Mouse (Mus musculus) intestine, embryonic 15.5 days (tissue): ENCODE measurements around the gene Crisp2. TPM values are rescaled to one million over a fixed set of nuclear protein-coding genes. Genes with fewer than 3 reads are reported as not detected.
"Not testable (repeated sequence)": the region's sequence is repeated elsewhere in the genome, so short reads cannot be mapped to it uniquely, and the experiment has no call there.

ENCODE experiments used
- ATAC-seq: fragments of 200-750 bp; cut with Nextera tagmentation; 2 replicates; pipeline ENCODE4 v1.8.0; 2017; ENCODE audit warnings: moderate TSS enrichment, moderate library complexity
- H3K27ac ChIP-seq: fragments of 300-500 bp; sonication (generic); 2 replicates; pipeline ENCODE4 v1.5.1; 2015; ENCODE audit warnings: mild to moderate bottlenecking, inconsistent platforms
- H3K27me3 ChIP-seq: fragments of 300-500 bp; sonication (generic); replicated peaks from 2 replicates; pipeline ENCODE4 v1.6.1; 2015; ENCODE audit warnings: inconsistent platforms
- H3K36me3 ChIP-seq: fragments of 300-500 bp; sonication (generic); 2 replicates; pipeline ENCODE4 v1.6.1; 2015; ENCODE audit warnings: inconsistent platforms
- H3K4me1 ChIP-seq: fragments of 300-500 bp; sonication (generic); replicated peaks from 2 replicates; pipeline ENCODE4 v1.6.1; 2015; ENCODE audit warnings: inconsistent platforms
- H3K4me2 ChIP-seq: fragments of 300-500 bp; sonication (generic); replicated peaks from 2 replicates; pipeline ENCODE4 v1.6.1; 2015; ENCODE audit warnings: mild to moderate bottlenecking, inconsistent platforms
- H3K4me3 ChIP-seq: fragments of 300-500 bp; sonication (generic); replicated peaks from 2 replicates; pipeline ENCODE4 v1.5.1; 2015; ENCODE audit warnings: inconsistent platforms
- H3K9ac ChIP-seq: fragments of 300-500 bp; sonication (generic); 2 replicates; pipeline ENCODE4 v1.6.1; 2015; ENCODE audit warnings: inconsistent platforms
- H3K9me3 ChIP-seq: fragments of 300-500 bp; sonication (generic); 2 replicates; pipeline ENCODE4 v1.6.1; 2016; ENCODE audit warnings: inconsistent platforms
- WGBS: fragments of 180-500 bp; shearing (Covaris S2); methylation state at CpG from one replicate; pipeline ENCODE4 v1.1.7; 2015; 5-methylcytosine and 5-hydroxymethylcytosine counted together
- polyA plus RNA-seq: library from polyadenylated mRNA; unstranded; fragments of >200 nt; fragmentation: Nextera tagmentation; extraction: Ambion mirVana; gene quantifications from 2 replicates; pipeline ENCODE4 v1.2.1, GENCODE M21; 2015

Crisp2 gene
- polyA plus RNA-seq, 1 experiment from 2014 or later: not detected

GRCm38 (mm10) chr17:40802707-40803340, 4.0 kb downstream of the Crisp2 start:
- WGBS: 76% methylated on average over 3 of the region's 3 CpGs
- no peak overlapping the region for H3K4me3 ChIP-seq
- H3K4me1 ChIP-seq: no peaks in the 10 kb centered on the region
- H3K9me3 ChIP-seq: no peaks in the 10 kb centered on the region
- no peak overlapping the region for H3K27ac ChIP-seq
- no peak for ATAC-seq
- no peaks in the 10 kb centered on the region for H3K27me3 ChIP-seq
- H3K4me2 ChIP-seq: no peak overlapping the region
- H3K9ac ChIP-seq: no peak overlapping the region
- H3K36me3 ChIP-seq: no peaks in the 10 kb centered on the region

- WGBS: 53% methylated on average over 20 of the region's 20 CpGs
- no peaks in the 10 kb centered on the region for H3K9me3 ChIP-seq
Observed at GRCm38 (mm10) chr17:40793921-40794854, 12.6 kb downstream of the Crisp2 start.

GRCm38 (mm10) chr17:40789877-40790276, 16.9 kb downstream of the Crisp2 start:
- H3K4me2 ChIP-seq: no peak overlapping the region
- no peaks in the 10 kb centered on the region for H3K27me3 ChIP-seq
- ATAC-seq: no peak
- H3K36me3 ChIP-seq: no peaks in the 10 kb centered on the region
- no peaks in the 10 kb centered on the region for H3K9me3 ChIP-seq
- no peak overlapping the region for H3K4me3 ChIP-seq
- no peak overlapping the region for H3K27ac ChIP-seq
- no peaks in the 10 kb centered on the region for H3K4me1 ChIP-seq
- H3K9ac ChIP-seq: no peak overlapping the region

More at GRCm38 (mm10) chr17:40793921-40794854, 12.6 kb downstream of the Crisp2 start:
- Histone ChIP-seq H3K36me3 (no peaks in the 10 kb centered on the region), H3K9ac (no peak overlapping the region), H3K27ac (no peak overlapping the region), H3K4me2 (no peak overlapping the region), H3K4me3 (no peak overlapping the region), H3K27me3 (no peaks in the 10 kb centered on the region), H3K4me1 (no peaks in the 10 kb centered on the region)
- no peak for ATAC-seq

GRCm38 (mm10) chr17:40767120-40767519, 39.7 kb downstream of the Crisp2 start:
- H3K9me3 ChIP-seq: no peaks in the 10 kb centered on the region
- H3K9ac ChIP-seq: no peak overlapping the region
- H3K36me3 ChIP-seq: no peaks in the 10 kb centered on the region
- H3K4me2 ChIP-seq: no peak overlapping the region
- ATAC-seq: no peak
- no peaks in the 10 kb centered on the region for H3K4me1 ChIP-seq
- H3K27ac ChIP-seq: no peak overlapping the region
- no peak overlapping the region for H3K4me3 ChIP-seq
- 74% methylated on average over 1 of the region's 1 CpGs for WGBS
- H3K27me3 ChIP-seq: no peaks in the 10 kb centered on the region

- no peaks in the 10 kb centered on the region for H3K36me3 ChIP-seq
- no peaks in the 10 kb centered on the region for H3K27me3 ChIP-seq
- H3K4me1 ChIP-seq: no peaks in the 10 kb centered on the region
- 73% methylated on average over 4 of the region's 4 CpGs for WGBS
- no peaks in the 10 kb centered on the region for H3K9me3 ChIP-seq
- no peak overlapping the region for H3K27ac ChIP-seq
- H3K4me2 ChIP-seq: no peak overlapping the region
- H3K9ac ChIP-seq: no peak overlapping the region
- no peak for ATAC-seq
- H3K4me3 ChIP-seq: no peak overlapping the region
Observed at GRCm38 (mm10) chr17:40763662-40764061, 43.1 kb downstream of the Crisp2 start.

- Histone ChIP-seq H3K4me1 (no peaks in the 10 kb centered on the region), H3K27me3 (no peaks in the 10 kb centered on the region), H3K27ac (no peak overlapping the region), H3K36me3 (no peaks in the 10 kb centered on the region), H3K9me3 (no peaks in the 10 kb centered on the region), H3K4me3 (no peak overlapping the region), H3K9ac (no peak overlapping the region), H3K4me2 (no peak overlapping the region)
- no peak for ATAC-seq
- WGBS: 49% methylated on average over 4 of the region's 4 CpGs
Observed at GRCm38 (mm10) chr17:40731724-40732123, 75.1 kb downstream of the Crisp2 start.

GRCm38 (mm10) chr17:40731296-40731695, 75.5 kb downstream of the Crisp2 start:
- no peak overlapping the region for H3K9ac ChIP-seq
- H3K4me3 ChIP-seq: no peak overlapping the region
- H3K9me3 ChIP-seq: no peaks in the 10 kb centered on the region
- H3K4me2 ChIP-seq: no peak overlapping the region
- no peaks in the 10 kb centered on the region for H3K36me3 ChIP-seq
- ATAC-seq: no peak
- no peak overlapping the region for H3K27ac ChIP-seq
- H3K4me1 ChIP-seq: no peaks in the 10 kb centered on the region
- H3K27me3 ChIP-seq: no peaks in the 10 kb centered on the region
- 70% methylated on average over 2 of the region's 2 CpGs for WGBS

- ATAC-seq: no peak
- no peak within 1 kb of the TSS for H3K9ac ChIP-seq
- 89% methylated on average over 2 of the region's 2 CpGs for whole genome bisulfite sequencing
- no peaks in the 10 kb centered on the region for H3K9me3 ChIP-seq
- no peak within 1 kb of the TSS for H3K4me3 ChIP-seq
- H3K4me2 ChIP-seq: no peak within 1 kb of the TSS
- H3K36me3 ChIP-seq: no peaks in the 10 kb centered on the region
- H3K4me1 ChIP-seq: no peaks in the 10 kb centered on the region
- H3K27ac ChIP-seq: no peak within 1 kb of the TSS
- no peaks in the 10 kb centered on the region for H3K27me3 ChIP-seq
Observed at GRCm38 (mm10) chr17:40726820-40727219, 80.0 kb downstream of the Crisp2 start, which contains the start of gene Esp1. Gene Esp1 (plus strand): TSS chr17:40727120.

- H3K4me1 ChIP-seq, H3K9me3 ChIP-seq, H3K27ac ChIP-seq, H3K9ac ChIP-seq, H3K36me3 ChIP-seq, ATAC-seq, H3K4me3 ChIP-seq, H3K27me3 ChIP-seq, H3K4me2 ChIP-seq: not testable (repeated sequence)
Observed at GRCm38 (mm10) chr17:40717055-40717454, 89.7 kb downstream of the Crisp2 start.

- no peak for ATAC-seq
- H3K9me3 ChIP-seq: no peaks in the 10 kb centered on the region
- H3K4me3 ChIP-seq: no peak overlapping the region
- H3K4me2 ChIP-seq: no peak overlapping the region
- H3K9ac ChIP-seq: no peak overlapping the region
- H3K27me3 ChIP-seq: no peaks in the 10 kb centered on the region
- no peak overlapping the region for H3K27ac ChIP-seq
- H3K4me1 ChIP-seq: no peaks in the 10 kb centered on the region
- H3K36me3 ChIP-seq: no peaks in the 10 kb centered on the region
Observed at GRCm38 (mm10) chr17:40716273-40716672, 90.5 kb downstream of the Crisp2 start.
